Mouse (Mus musculus) cerebellum, postnatal 4 days (tissue): ENCODE results near the gene Higd1a.

ENCODE experiments used
- DNase-seq, 2 experiments: peaks; one replicate each; pipeline ENCODE4 v3.0.0; 2022; ENCODE audit warnings: low spot score in 2 of 2, mixed read lengths in 1 of 2

Gene Higd1a

DNA sequence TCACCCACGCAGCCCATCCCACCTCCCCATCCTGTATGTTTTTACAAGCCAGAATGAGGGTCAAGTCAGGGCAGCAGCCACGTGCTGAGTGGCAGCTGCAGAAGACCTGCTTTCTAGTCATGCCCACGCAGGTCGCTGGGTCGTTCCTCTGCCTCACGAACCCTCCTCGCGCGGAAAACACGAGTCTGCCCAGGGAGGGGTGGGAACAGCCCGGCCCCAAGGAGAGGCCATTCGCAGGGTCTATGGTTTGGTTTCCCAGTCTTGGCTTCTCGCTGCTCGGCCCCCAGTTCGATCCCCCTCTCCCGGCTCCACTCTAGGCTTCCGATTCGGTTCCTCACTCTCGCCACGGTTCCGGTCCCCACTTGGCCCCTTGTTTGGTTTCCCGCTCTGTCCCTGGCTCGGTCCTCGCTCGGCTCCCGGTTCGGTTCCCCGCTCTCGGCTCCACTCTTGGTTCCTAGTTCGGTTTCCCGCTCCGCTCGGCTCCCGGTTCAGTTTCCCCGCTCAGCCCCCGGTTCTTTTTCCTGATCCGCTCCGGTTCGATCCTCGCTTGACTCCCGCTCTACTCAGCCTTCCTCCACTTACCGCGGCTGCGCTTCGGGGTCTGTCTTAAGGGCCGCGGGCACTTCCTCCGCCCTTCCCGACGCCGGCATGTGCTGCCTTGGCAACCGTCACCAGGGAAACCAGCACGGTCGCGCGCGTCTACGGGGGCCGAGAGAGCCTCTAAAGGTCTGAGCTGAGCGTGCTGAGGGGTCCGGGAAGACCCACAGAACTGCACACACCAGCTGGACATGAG is 19.1 kb downstream of the Higd1a start, which contains the start of gene Ccdc13:
Ccdc13 (minus strand) TSS at position 633 of the 793 bp plus-strand sequence.
- peak; percentile 85 for DNase-seq

DNA sequence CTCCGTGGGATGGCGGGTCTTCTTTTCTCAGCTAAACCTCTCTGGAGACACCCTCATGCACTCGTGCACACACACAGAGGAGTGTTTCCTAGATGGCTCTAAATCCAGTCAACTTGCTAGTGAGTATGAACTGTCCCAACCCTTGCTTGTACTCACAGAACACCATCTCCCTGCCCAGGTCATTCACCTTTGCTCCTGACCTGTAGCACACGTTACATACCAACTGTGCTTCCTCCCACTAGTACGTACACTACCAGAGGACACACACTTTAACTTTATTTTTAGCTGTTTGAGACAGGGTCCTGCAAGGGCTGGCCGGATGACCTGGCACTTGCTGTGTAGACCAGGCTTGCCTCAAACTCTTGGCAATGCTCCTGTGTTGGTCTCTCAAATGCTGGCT is 20.2 kb downstream of the Higd1a start:
- DNase-seq = no peak

DNA sequence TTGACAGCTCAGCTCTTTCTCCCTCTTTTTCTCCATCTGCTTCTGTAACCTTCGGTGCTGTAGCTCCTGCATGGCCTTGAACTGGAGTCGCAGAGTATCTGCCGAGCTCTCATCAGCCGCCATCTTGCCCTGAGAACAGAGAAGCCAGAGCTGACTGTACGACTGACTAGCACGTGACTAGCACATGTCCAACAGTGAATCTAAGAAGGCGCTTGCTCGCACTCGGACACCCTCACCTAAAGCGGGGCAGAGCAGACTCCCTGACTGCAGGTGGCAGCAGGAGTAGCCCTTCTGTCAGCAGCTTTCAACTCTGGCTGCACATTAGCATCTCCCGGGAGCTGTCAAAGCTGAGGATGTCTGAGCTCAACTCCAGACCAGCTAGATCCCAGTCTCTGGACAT is 24.3 kb downstream of the Higd1a start:
- DNase-seq = no peak

DNA sequence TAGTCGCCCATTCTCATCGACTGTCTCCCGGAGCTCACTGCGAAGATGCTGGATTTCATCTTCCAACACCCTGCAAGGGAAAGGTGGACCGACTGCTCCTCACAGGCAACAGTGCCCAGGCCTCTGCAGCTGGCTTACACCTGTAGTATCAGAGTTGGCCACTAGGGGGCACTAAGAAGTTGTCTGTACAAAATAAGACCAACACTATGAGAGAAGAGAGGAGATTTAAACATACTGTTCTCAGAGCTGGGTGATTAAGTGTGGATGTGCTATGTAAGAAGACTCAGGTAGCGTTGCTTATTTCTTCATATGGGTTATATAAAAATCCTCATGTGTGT is 27.2 kb downstream of the Higd1a start:
- DNase-seq = peak; percentile 67 to 88

DNA sequence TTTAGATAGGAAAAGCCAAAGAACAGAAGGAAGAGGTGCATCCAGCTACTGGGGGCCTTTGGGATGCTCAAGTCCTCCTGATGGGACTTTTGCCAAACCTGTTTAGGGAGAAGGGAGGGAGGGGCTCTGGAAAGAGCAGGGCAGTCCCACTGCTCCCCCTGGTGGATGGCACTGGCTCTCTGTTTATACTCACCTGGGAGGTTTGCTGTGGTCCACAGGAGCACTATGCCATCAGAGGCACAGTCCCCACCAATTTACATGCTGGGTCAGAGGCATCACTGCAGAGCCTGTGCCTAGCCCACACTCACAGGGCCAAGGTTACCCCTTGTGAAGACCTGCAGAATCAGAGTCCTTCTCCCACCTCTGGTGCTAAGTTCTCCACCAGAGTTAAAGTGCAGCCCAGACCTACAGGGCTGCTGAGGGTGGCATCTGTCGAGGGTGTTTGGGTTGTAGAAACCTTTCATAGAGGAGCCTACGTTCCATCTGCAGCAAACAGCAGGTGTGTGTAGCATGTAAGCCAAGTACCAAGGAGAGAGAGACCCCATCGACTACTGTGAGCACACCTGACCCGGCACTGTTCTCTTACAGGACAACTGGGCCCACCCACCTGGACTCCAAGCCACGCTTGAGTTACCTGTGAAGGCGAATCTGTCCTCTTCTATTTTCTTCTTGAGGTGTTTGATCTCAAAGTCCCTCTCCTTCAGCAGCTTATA is 27.8 kb downstream of the Higd1a start:
- peak in 1 of 2 experiments; percentile 42 for DNase-seq

DNA sequence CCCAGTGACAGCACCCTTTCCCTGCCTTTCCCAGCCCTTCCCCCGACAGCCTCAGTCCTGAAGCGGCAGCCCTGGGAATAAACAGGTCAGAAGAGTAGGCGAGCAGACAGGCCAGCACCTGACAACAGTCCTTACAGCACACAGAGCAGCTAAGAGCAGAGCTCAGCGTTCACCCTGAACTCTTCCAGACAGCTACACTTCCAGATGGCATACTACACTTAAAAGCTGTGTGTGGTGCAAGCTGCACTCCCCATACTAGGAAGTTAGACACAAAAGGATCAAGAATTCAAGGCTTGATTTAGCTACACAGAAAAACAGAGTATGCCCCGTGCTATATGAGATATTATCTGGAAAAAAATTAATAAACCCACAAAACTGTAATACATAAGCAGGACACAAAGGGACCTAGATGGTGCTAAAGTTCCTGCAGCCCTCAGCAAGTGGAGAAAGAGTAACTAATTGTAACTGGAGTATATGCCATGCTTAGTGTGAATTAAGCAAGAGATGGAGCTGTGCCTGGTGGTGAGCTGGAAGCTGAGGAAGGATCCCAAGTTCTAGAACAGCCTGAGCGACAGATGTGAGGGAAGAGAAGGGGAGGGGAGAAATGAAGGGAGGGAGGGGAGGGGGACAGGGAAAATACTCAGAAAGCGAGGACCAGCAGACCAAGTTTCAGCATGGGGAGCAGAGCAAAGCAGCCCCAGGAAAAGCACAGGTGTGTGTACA is 28.7 kb downstream of the Higd1a start:
- DNase-seq = no peak

DNA sequence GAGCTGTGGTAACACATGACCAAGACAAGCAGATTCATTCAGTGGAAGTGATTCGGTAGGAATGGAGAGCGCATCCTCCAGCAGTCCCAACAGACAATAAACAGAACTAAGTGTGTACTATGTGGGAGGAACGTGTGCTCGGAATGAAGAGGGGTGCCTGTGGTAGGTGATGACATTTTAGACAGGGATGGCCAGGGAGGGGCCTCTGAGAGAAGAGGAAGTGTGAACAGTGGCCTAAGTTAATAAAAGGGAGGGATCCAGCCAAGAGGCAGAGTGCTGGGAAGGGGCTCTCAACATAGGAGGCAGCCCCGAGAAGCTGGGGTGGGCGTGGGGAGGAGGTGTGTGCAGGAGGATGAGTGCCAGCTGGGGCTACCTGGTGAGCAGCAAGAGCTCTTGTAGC is 29.8 kb downstream of the Higd1a start:
- DNase-seq = no peak

DNA sequence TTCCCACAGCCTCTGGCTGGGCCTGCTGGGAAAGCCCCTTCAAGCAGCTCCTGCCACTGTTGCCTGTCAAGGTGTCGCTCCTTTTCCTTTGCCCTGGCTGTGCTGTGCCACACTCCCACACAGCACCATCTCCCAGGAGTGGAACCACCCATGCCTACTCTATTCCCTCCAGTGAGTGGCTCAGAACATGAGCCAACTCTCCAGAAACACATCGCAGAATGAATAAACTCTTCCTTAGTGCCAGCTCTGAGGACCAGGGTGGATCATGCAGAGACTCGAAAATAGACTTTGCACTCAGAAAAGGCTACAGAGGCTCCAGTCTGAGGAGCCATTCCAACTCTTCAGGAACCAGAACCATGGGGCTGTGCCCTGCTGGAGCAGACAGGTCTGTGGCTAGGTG is 31.8 kb downstream of the Higd1a start:
- no peak for DNase-seq

DNA sequence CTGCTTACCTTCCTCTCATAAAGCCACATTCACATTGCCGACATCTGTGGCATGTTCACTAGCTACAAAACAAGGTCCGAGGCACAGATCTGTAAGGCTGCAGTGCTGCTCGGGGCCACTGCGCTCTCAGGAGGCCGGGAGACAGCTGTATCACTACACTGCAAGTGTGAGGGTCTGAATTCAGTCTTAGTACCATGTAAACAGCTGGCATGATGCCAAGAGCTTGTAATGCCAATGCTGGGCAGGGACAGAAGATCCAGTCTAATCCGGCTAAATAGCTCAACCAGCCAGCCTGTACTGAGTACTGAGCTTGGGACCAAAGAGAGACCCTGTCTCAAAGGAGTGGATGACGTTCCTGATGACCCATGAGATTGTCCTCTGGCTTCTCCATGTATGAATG is 34.2 kb downstream of the Higd1a start:
- peak in 1 of 2 experiments; percentile 54 for DNase-seq

DNA sequence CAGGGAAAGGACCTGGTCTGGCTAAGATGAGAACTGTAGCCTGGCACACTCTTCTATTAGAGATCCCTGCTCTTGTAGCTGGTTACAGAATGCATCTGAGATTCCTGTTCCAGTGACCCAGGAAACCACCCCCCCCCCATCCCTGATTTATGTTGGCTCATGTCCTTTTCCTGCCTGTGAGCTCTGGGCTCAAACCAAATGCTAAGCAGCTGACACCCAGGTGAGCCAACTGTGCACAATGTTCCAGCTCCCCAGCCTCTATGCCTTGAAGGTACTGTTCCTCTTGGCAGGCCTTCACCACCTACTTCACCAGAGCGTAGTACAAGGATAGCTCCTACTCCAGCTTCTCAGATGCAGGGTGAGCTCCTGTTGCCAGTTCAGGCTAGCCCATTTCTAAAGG is 35.1 kb downstream of the Higd1a start:
- no peak for DNase-seq

DNA sequence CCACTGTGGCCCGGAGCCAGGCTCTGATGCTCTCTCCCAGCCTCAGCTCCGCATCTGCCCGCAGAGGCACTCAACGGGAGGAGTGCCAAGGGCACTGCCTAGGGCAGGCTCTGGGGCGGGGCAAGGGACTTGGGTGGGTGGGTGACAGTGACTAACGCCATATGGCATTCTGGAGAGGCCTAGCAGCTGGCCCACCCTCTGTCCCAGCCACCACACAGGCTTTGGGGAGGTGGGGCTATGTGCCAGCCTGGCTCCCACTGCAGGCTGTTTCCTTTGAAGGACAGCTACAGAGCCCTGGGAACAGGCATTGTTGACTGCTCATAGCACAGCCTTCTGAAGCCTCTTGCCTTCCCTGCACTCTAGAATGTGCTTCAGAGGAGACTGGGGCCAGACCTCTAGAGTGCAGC is 35.6 kb downstream of the Higd1a start:
- peak in 1 of 2 experiments; percentile 70 for DNase-seq

DNA sequence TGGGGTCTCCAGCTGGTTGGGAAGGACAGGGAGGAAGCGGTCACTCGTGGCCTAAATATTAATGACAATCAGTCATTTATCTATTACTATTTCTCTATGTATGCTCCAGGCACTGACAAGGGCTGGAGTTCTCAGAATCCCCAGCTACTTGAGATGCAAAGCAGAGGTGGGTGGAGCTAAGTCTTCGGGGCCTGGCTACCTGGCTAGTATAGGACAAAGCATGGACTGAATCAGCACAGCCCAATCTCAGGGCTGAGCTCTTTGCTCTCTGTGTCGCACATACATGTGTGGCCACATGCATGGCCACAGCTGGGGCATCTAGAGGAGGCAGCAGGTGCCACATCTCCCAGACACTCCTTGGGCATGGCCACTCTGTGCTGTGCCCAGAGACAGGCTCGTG is 37.4 kb downstream of the Higd1a start:
- no peak for DNase-seq

DNA sequence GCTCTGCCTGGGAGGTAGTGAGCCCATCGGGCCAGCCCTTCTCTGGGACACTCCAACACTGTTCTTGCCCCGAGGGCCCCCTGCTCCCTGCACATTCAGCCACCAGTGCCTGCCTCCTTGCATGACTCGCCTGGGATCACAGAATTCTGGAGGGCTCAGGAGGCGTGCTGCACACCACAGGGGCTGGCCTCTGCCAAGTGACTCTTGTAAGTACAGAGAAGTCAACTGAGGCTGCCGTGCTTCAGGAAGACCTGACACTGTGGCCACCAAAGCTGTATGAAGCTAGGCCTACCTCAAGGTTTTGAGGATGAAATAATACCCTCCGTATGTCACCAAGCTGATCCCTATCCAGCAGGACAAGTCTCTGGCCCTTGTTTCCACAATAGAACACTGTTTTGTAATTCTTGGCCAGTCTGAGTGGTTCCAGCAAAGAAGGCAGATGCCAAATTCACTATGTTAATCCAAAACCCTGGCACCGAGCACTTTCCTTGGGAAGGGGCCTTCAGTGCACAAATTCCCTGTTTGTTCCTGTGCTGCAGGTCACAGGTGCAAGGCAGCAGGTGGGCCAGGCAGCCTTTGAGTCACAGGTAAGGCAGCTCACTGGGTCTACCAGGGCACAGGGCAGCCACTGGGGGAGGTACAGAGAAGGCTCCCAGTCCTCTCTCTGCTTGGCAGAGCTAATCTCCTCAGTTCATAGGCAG is 38.2 kb downstream of the Higd1a start:
- DNase-seq = peak in 1 of 2 experiments; percentile 38

DNA sequence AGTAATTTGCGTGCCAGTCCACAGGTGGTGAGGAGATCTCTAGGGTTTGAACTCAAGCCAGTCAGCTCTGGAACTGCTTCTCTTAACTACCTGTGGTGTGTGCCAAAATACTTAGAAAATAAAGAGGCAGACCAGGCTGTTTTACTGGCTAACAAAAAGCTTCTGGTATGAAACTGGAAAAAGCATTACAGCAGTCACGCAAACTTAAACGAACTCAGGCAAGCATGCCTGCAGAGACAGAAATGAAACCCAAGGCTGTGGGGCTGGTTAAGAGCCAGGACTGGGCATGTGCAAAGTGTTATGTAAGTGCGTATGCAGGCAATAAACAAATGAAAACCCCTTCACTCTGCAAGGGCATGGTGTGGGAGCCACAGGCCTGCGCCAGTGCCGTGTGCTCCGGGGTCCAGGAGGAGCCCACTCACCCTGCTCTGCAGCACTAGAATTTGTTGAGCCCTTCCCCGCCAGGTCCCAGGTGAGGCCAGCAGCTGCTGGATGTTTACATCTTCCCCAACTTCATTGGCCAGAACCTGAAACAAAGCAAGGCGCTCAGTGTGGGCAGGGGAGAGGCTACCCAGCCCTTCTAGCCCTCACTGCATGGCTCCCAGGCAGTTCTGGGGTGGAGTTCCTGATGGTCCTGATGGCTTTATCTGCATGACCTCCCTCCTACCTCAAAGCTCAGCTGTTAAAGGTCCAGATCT is 38.9 kb downstream of the Higd1a start:
- no peak for DNase-seq

DNA sequence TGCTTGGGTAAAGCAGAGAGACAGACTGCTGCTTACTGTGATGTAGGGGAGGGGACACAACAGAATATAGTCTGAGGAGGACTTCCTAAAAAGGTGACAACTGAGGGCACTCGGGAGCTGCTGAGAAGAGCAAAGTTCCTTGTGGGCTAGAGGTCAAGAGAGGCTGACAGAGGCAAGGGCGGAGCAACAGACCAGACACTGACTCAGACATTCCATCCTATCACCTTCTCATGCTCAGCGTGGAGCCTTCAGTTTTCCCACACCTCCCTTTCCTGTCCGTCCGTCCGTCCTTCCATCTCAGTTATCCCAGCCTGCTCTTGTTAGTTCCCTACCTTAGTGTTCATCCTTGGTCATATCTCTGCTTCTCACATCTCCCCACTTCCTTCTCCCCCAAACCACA is 43.0 kb downstream of the Higd1a start:
- DNase-seq = no peak

DNA sequence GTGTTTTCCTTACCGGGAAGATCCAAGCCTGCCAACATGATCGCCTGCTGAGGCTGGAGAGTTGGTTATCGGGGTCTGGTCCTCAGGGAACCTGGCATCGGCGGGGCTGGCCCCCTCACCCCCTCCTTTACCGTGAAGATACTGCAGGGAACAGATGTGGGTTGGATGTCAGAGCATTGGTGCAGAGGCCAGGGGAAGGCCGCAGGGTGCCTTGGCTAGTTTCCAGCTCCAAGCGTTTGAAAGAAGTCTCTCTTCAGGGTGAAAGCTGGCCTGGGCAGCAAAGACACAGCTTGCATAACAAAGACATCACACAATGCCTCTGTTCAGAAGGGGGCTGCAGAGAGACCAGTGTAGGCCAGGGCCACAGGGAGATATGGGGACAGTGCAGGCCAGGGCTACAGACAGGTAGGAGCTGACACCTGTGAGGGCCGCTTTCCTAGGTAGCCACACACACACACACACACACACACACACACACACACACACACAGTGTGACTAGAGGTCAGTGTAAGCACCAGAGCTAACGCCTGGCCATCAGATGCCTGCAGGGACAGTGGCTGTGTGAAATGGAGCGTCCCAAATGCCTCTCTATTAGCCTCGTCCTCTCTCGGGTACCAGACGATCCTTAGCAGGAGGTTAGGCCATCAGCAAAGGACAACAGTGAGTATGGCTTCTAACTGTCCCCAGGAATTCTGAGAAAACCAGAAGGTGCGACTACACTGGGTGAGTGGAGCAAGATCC is 47.9 kb downstream of the Higd1a start:
- peak in 1 of 2 experiments; percentile 64 for DNase-seq

DNA sequence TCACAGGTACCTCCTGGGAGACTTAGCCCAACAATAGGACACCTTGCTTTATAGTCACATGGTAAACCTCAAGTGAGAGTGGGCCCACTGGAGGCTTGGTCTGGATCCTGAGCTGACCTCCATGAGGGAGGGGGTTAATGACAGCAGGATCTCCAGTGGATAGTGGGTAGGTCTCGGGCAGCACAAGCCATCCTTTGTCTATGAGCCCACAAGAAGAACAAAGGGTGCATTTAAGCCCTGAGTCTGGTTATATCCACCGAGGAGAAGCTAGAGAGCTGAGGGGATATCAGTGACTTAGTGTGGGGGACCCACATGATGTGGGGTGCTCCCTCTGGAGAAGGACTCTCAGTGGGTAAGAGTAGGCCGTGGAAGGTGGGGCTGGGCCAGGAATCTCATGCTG is 49.7 kb downstream of the Higd1a start:
- no peak for DNase-seq

DNA sequence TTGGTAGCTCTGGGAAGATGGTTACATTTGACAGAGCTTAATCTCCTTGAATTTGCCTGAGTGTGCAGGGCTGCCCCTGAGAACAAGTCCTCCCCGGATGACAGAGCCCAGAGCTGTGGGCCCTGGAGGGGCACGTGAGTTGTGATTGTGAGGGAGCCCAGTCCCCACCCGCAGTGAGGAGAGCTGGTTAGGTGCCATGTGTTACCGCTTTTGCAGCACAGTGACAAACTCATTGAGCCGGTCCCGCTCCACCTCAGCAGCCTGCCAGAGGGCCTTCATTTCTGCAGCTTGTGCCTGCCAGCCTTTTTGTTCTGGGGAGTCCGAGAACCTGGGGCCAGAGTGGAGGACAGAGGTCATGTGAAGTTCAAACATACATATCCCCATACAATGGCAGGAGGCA is 50.2 kb downstream of the Higd1a start:
- DNase-seq = no peak

DNA sequence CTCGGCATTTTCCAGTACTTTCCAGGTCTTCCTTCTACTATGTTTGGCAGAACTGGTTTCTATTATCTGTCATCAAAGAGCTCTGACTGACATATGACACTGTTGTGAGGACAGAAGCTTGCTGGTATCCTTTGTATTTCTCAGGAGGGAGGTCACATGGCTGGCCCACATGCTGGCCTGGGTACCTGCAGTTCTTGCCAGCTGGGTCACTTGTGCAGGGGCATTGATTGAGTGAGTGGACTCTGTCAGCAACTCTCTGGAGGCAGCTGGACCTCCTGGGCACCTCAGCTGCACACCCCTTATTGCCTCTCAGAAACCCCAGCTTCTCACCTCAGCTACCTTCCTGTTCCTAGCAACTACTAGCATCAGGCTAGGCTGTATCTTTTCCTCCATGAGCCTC is 50.6 kb downstream of the Higd1a start:
- no peak for DNase-seq

DNA sequence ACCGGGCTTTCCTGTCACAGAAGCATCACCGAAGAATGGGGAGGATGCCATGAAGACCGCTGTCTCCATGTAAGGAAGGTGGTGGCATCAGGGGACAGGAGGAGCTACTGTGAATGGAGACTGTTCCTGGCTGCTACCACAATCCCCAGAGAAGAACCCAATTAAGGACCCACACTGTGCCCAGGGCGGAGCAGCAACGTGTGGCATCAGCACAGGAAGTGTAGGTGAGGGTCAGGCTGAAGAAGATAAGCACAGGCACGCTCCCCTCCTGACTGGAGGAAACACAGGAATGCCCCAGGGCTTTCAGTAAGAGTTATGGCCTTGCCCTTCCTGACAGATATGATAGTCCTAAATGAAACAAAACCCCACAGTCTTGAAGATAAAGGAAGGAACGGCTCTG is 55.4 kb downstream of the Higd1a start:
- DNase-seq = no peak
